Mouse (Mus musculus) mouse trophoblast stem cell (cell line): ENCODE measurements at regions not wholly inside any gene's neighbourhood (a gene's known extent, or its start where the extent isn't known, plus 50 kb on each side); places are given as distances from the start of the nearest gene placed in this dataset.

ENCODE experiments used
- in situ Hi-C, 2 experiments: fragments of 300-500 bp; cut with MseI, MboI; formaldehyde crosslinking; loops; 2 replicates in 1 of 2; 3 replicates in 1 of 2; pipeline ENCODE4 v1.15.1; 2025

DNA sequence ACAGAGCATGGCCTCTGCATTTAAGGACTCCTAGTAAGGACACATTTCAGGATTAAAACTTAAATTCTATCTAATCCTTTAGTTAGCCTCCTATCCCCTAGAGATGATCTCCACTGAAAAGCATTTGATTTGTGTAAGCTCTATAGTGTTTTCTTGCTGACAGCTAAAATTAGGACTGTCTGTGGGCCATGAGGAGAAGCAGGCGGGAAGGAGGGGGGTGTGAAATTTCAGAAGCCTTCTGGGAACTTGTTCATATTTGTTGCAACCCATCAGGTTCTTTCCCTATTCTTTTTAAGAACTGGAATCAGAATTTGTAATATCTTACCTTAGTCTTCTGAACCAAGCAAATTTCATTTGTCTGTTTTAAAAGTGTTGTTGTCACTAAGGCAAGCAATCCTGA lies 114.7 kb upstream of the Sp4 start:
- in situ Hi-C loops, result no loop called here

DNA sequence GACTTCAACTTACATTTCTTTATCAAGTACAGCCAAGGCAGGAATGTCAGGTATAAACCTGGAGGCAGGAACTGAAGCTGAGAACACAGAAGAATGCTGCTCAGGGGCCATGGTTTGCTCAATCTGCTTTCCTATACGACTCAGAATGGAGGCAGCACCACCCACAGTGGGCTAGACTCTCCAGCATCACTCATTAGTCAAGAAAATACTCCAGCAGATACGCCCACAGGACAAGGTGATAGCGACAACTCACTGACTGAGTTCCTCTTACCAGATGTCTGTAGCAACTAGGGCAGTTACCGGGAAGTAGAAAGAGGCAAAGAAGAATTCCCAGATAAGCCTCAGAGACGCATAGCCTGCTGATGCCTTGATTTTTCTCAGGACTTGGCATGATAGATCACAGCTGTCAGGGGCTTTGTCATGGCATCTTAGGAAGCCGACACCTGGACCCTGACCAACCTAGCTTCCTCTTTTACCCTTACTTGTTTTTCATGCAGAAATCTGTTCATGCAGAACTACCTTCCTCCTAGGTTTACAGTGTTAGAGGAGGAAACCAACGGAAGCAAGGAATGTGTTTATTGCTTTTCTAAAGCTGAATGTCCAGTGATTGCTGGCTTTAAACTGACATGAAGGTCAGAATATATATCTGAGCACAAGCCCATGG lies 110.7 kb upstream of the Sp4 start:
- in situ Hi-C loops, result no loop called here

DNA sequence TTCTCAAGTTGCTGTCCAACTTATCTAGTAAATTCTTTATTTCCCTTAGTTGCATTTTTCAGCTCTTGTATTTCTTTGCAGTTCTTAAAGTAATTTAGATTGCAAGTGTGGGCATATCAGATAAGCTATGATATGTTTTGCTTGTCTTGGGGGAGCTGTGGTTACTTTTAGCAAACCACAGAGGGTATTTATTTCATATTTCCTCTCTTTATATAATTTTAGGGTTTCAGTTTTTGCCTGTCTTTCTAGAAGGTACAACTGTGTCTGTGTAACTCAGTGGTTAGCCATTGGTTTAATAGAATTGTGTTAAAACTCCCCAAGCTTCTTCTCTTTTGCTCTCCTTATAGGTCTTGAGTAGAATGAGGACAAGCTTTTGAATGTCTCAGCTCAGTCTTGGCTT lies 109.7 kb upstream of the Sp4 start:
- in situ Hi-C loops, result no loop called here

DNA sequence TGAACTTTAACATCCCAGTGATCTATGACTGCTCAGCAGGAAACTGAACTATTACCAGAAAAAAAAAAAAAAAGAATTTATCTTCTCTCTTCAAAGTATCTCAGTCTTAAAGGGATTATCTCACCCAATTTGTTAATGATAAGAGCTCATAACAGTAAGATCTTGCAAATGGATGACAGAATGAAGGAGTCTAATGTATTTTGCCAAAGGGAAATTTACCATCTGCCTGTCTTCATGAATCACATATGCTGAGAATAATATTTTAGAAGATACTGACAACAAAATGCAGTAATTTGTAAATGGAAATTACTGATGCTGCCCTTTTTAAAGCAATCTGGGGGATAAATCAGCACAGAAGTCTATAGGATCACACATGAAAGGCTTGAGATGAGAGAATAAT lies 103.9 kb upstream of the Sp4 start:
- in situ Hi-C loops, result no loop called here

DNA sequence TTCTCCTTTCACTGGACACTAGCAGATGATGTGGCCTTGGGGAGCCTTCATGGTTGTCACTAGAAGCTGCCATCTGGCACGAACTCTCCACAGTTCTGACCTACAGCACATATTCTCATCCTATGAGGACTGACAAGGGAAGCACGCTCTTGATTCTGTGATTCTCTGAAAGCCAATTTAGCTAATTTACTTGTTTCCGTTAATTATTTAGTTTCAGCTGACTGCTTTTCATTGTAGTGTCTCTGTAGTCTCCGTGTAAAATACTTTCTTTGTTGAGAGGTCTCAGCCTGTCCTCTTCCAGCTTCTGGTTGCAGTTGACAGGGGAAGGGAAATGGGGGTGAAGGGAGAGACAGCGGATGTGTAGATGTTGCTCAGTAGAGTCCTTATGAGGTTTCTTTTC lies 102.9 kb upstream of the Sp4 start:
- in situ Hi-C loops, result no loop called here

DNA sequence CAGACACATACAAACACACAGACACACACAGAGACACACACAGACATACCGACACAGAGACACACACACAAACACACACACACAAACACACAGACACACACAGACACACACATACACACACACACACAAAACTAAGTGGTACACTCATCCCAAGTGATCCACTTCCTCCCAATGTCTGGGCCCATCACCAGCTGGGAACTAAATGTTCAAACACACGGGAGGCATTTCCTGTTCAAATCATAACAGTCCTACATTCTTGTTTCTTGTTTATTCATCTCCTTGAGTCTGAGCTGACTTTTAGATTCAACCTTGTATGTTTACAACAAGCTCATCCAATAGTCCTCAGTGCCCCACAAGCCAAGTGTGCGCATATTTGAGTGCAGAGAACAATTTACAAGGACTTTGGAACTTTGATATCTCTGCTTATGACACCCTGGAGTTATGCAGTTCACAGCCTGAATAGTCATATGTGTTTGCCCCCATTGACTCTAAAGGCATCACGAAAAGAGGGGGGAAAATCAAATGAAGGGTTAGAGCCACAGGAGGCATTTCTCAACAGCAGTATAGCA lies 102.4 kb upstream of the Sp4 start:
- in situ Hi-C loops, result no loop called here

DNA sequence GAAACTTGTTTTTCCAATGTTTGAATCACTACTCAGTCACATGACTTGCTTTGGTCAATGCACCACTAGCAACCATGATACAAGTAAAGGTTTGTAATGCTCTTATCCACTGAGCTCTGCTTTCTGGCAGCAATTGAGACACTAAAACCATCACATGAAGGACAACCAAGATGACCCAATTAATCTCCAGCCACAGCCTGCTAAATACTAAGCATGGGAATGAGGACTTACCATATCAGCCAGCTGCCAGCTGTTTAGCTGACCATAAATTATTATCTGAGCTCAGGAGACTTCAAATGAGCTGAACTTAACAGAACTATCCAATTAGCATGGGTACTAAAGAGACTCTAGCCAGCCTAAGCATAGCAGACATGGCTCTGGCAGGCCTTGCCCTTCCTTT lies 100.1 kb upstream of the Sp4 start:
- in situ Hi-C loops, result no loop called here

DNA sequence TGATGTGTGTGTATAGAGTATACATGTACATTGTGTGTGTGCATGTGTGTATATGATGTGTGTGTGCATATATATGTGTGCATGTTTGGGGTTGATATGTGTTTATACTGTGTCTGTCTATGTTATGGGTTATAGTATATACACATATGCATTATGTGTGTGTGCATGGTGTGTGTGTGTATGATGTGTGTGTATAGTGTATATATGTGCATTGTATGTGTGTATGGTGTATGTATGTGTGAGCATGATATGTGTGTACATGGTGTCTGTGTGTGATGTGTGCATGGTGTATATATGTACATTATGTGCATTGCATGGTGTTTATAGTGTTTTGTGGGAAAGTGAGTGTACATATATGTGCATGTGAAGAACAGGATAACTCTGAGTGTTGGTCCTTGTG lies 90.4 kb upstream of the Sp4 start:
- in situ Hi-C loops, result no loop called here

DNA sequence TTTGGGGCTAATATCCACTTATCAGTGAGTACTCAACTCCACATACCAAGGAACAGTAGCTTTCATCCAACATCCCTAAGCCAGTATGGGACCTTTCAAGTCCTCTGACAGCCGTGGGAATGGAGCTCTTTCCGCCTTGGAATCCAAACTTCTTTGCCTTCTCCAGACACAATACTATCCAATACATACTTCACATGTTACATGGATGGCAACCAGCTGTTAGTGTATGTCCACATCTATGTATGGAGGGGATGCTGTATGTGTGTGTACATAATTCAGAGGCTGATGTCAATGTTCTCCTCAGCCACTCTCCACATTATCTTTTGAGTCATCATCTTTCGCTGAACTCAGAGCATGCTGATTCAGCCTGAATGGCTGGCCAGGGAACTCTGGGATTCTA lies 79.8 kb upstream of the Sp4 start:
- in situ Hi-C loops, result no loop called here

DNA sequence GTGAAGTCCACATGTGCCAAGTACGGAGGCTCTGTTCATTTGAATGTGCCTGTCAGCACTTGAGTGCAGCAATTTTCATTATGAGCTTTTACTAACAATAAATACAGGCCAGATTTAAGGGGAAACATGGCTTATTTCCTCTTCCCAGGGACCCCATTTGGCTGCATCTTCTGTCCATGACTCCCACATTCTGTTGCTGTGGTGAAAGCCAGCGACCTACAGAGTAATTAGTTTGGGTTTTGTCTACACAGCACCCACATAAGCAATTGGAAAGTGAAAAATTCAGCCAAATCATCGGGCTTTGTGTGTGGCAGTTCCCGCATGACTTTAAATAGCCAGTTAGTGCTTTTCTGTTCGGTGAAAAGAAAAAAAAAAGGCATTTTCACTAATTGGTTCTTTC lies 76.7 kb upstream of the Sp4 start:
- in situ Hi-C loops, result no loop called here

DNA sequence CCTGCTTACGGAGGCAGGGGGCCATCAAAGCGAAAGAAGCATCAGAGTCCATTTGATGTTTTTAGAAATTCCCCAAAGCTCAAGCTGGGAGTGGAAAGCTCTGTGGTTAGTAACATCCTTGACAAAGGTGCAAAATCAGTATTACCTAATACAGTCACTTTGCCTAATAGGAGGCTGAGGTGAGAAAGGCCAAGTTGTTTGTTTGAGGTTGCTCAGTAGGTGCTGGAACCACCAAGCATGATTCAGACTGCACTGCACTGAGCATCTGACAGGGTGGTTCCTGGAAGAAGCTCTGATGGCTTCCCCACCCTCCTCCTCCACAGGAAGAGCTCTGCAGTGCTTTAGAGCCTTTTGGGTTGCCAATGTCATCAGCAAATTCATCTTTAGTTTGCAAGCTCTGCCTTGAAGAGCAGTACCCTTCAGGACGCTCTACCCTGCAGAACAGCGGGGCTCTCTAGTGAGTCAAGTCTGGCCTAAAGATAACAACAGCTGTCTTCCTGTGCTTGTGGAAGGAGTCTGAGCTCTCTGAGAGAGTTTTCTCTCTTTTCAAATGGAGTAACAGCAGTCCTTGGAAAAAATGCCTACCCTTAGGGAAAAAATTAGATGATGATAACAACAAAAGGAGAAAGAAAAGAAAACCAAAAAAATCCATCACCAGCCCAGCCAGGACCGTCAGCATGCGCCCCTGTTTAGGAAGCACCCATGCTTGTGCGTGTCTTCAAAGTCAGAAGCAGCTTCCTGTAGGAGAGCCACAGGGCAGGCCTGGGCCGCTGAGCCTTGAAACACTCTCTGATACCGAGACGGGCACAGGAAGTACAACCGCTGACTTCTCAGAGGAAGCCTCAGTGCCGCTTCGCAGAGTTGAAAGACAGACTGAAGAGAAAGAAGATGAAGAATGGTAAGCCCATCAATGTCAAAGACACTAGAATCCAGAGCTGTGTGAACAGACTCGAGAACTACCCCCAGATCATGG lies 75.6 kb upstream of the Sp4 start:
- in situ Hi-C loops, result no loop called here

DNA sequence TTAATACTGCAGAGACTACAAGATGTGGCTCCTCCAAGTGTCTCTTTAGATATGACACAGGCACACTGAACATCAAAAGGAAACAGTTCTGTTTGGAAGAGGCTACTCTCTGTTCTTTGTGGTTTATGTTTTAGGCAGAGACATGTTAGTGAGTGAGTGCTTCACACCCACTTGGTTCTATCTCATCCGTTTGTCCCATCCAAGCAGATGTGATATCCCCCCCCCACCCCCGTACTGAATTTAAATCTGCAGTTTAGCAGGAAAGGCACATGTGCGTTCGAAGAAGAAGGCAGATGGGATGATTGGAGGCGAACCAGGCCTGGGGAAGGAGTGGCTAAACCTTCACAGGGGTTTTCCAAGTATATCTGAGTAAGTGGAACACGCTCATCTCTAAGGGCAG lies 72.0 kb upstream of the Sp4 start:
- in situ Hi-C loops, result no loop called here

DNA sequence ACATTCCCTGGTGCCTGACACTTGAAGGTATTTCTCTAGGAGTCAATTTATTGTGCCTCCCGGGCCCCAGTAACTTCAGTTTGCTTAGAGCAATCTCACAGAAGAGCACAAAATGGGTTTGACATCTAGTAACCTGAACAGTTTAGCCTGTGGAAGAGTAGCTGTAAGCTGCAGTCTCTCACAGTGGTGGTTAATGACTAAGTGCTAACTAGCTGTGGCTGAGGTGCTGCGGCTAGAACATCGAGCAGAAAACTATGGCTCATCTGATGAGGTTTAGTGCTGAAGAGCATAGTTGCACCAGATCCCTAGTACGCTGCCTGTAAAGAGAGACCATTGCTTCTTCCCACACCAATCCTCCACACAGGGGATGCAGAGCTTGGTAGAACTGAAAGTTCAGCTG lies 70.7 kb upstream of the Sp4 start:
- in situ Hi-C loops, result no loop called here

DNA sequence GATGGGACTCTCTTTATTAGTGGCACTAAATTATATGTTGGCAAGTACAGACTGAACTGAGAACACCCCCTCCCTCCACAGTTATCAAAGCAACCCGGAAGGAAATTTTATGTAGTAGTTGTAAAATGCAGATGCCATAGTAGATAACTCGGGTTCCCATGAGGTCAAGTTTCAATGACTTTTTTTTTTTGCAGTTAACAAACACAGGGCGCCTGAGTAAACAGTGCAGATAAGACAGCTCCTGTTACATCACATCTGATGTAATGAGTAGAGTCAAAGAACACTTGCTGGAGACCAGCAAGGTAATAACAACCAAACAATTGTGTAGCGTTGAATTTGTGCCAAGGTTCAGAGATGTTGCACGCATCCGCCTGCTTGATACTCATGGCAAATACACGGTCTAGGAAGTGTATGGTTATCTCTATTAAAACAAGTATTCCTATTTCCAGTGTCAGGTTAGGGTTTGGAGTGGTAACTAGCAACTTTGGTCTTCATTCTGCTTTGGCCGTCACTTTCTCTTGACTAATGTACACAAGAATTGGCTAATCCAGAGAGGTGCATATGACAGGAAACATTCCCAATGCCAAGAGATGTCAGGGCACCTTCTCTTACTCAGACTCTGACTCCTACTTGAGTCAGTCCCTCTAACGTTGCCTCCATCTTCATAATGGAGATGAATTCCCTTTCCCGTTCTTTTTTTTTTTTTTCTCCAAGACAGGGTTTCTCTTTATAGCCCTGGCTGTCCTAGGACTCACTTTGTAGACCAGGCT lies 66.3 kb upstream of the Sp4 start:
- in situ Hi-C loops, result no loop called here

DNA sequence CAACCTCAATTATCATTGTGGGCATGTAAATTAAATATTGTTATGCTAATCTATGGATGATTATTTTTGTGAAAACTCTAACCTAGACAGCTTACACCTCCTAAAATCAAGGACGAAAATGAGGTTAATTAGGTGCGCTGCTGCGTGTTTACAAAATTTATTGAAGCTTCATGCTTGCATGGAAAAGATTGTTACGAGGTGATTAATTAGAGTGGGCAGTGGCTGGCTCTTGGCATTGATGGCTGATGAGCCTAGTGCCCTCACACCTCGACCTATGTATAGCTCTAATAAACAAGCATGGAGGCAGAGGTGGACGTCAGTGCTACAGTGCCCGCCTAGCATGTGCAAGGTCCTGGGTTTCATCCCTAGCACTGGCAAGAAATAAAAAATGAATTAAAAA lies 51.6 kb upstream of the Sp4 start:
- in situ Hi-C loops, result no loop called here

DNA sequence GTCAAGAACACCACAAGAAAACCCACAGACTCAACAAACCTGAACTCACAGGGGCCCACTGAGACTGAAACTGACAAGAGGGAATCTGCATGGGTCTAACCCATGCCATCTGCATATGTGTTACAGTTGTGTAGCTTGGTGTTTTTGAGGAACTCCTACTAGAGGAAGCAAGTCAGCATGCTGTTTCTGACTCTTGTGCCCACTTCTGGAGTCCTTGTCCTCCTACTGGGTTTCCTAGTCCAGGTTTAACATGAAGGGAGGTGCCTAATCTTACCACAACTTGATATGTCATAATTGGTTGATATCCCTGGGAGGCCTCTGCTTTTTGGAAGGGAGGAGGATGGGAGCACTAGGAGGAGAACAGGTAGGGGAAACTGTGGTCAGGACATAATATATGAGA lies 50.2 kb upstream of the Sp4 start:
- in situ Hi-C loops, result no loop called here
